15 mouse cellular contexts compared by ENCODE assay signal in genomic region chr14:122380896-122381845, GRCm38 (mm10).
A peak's percentile ranks its signal among the peaks of the same experiment; 100 is the strongest.
DNase-seq lines count a peak whose midpoint lies in the region; ATAC-seq lines count a peak whose summit lies in the region.
"Had no signal": no experiment of that assay in that cellular context is flagged by ENCODE, and none has a peak within 500 bp of the region (broad histone marks: within the 10 kb centered on the region; RNA-seq: fewer than 3 reads in every experiment).

No protein-coding gene starts in this region.

- WGBS in hindbrain, embryonic 13.5 days, result 61% methylated on average over 15 of the region's 15 CpGs
- WGBS in hindbrain, embryonic 11.5 days, result 69% methylated on average over 15 of the region's 15 CpGs
- WGBS in forebrain, embryonic 12.5 days, result 57% methylated on average over 15 of the region's 15 CpGs
- 56% methylated on average over 15 of the region's 15 CpGs for WGBS in midbrain, embryonic 16.5 days

- H3K36me3 ChIP-seq in hindbrain, embryonic 13.5 days, result no peaks in the 10 kb centered on the region
- H3K36me3 ChIP-seq in hindbrain, embryonic 11.5 days (ENCODE audit: control insufficient read depth, insufficient read depth, low read length), result no peaks in the 10 kb centered on the region
- no peaks in the 10 kb centered on the region for H3K36me3 ChIP-seq in forebrain, embryonic 12.5 days (replicated peaks)
- H3K36me3 ChIP-seq in midbrain, embryonic 16.5 days (ENCODE audit: control insufficient read depth, insufficient read depth, low read length), result no peaks in the 10 kb centered on the region
- H3K36me3 ChIP-seq: embryonic facial prominence, embryonic 12.5 days; liver, embryonic 13.5 days; neural tube, embryonic 13.5 days had no signal

- H3K9me3 ChIP-seq in hindbrain, embryonic 13.5 days, result no peaks in the 10 kb centered on the region
- no peaks in the 10 kb centered on the region for H3K9me3 ChIP-seq in hindbrain, embryonic 11.5 days (ENCODE audit: control insufficient read depth, low read length)
- H3K9me3 ChIP-seq in forebrain, embryonic 12.5 days, result no peaks in the 10 kb centered on the region
- H3K9me3 ChIP-seq in midbrain, embryonic 16.5 days (replicated peaks; ENCODE audit: control insufficient read depth, low read length, poor library complexity, severe bottlenecking), result no peaks in the 10 kb centered on the region
- H3K9me3 ChIP-seq: embryonic facial prominence, embryonic 12.5 days; liver, embryonic 13.5 days; neural tube, embryonic 13.5 days had no signal

- H3K27ac ChIP-seq in hindbrain, embryonic 13.5 days, result peak overlapping the region; percentile 55; the same call in 1 of the 2 replicates
- H3K27ac ChIP-seq in hindbrain, embryonic 11.5 days (ENCODE audit: low read depth, low read length), result no peak overlapping the region
- peak overlapping the region; percentile 59 for H3K27ac ChIP-seq in forebrain, embryonic 12.5 days
- peak overlapping the region; percentile 60 for H3K27ac ChIP-seq in midbrain, embryonic 16.5 days (ENCODE audit: low read length)
- H3K27ac ChIP-seq: embryonic facial prominence, embryonic 12.5 days; liver, embryonic 13.5 days; neural tube, embryonic 13.5 days had no signal

- H3K27me3 ChIP-seq in hindbrain, embryonic 13.5 days, result peaks cover 37% of the 10 kb centered on the region
- peaks cover 3% of the 10 kb centered on the region; the same call in 1 of the 2 replicates for H3K27me3 ChIP-seq in hindbrain, embryonic 11.5 days (ENCODE audit: control insufficient read depth, insufficient read depth, low read length)
- H3K27me3 ChIP-seq in forebrain, embryonic 12.5 days, result peaks cover 43% of the 10 kb centered on the region
- H3K27me3 ChIP-seq in midbrain, embryonic 16.5 days (ENCODE audit: control insufficient read depth, insufficient read depth, low read depth, low read length), result peaks cover 43% of the 10 kb centered on the region
- H3K27me3 ChIP-seq: liver, embryonic 13.5 days had no signal

- peaks cover 17% of the 10 kb centered on the region; the same call in 1 of the 2 replicates for H3K4me1 ChIP-seq in hindbrain, embryonic 13.5 days (replicated peaks)
- H3K4me1 ChIP-seq in hindbrain, embryonic 11.5 days (replicated peaks; ENCODE audit: control insufficient read depth, insufficient read depth, low read length), result peaks cover 4% of the 10 kb centered on the region; the same call in 1 of the 2 replicates
- H3K4me1 ChIP-seq in forebrain, embryonic 12.5 days, result peaks cover 45% of the 10 kb centered on the region
- H3K4me1 ChIP-seq in midbrain, embryonic 16.5 days (ENCODE audit: control insufficient read depth, insufficient read depth, low read length), result no peaks in the 10 kb centered on the region
- H3K4me1 ChIP-seq: embryonic facial prominence, embryonic 12.5 days; liver, embryonic 13.5 days had no signal

- no peak for DNase-seq in hindbrain, embryonic 11.5 days (ENCODE audit: low spot score)
- DNase-seq in cerebellum, adult 11-12 months, result peak; percentile 91
- no peak for DNase-seq in embryo, embryonic 11 days
- DNase-seq in heart, adult 9 months (ENCODE audit: low spot score in 2 of 2), result no peak
- DNase-seq: adrenal gland, postnatal 10 days; B cell, adult 2 months; gastrocnemius, postnatal 25 days; layer of hippocampus, adult 9-11 months; liver, embryonic 13.5 days; thymus, postnatal 4 days had no signal

- no peak overlapping the region for H3K4me3 ChIP-seq in hindbrain, embryonic 13.5 days
- no peak overlapping the region for H3K4me3 ChIP-seq in hindbrain, embryonic 11.5 days (ENCODE audit: low read depth, low read length)
- H3K4me3 ChIP-seq in forebrain, embryonic 12.5 days (replicated peaks), result no peak overlapping the region
- H3K4me3 ChIP-seq in midbrain, embryonic 16.5 days (ENCODE audit: low read depth, low read length), result no peak overlapping the region
- H3K4me3 ChIP-seq: embryonic facial prominence, embryonic 12.5 days; liver, embryonic 13.5 days; neural tube, embryonic 13.5 days had no signal

- no peak for ATAC-seq in hindbrain, embryonic 13.5 days (ENCODE audit: low FRiP score)
- ATAC-seq in hindbrain, embryonic 11.5 days (ENCODE audit: low FRiP score), result no peak
- no peak for ATAC-seq in forebrain, embryonic 12.5 days (ENCODE audit: low FRiP score)
- 0 out of 2 replicates have a peak, but pooled peaks have one; percentile 29 for ATAC-seq in midbrain, embryonic 16.5 days

- H3K4me2 ChIP-seq in hindbrain, embryonic 13.5 days, result no peak overlapping the region
- H3K4me2 ChIP-seq in hindbrain, embryonic 11.5 days (replicated peaks; ENCODE audit: low read depth, low read length), result no peak overlapping the region
- no peak overlapping the region for H3K4me2 ChIP-seq in forebrain, embryonic 12.5 days
- no peak overlapping the region for H3K4me2 ChIP-seq in midbrain, embryonic 16.5 days (ENCODE audit: low read length)
- H3K4me2 ChIP-seq: embryonic facial prominence, embryonic 12.5 days; liver, embryonic 13.5 days; neural tube, embryonic 13.5 days had no signal

- H3K9ac ChIP-seq in hindbrain, embryonic 13.5 days, result no peak overlapping the region
- no peak overlapping the region for H3K9ac ChIP-seq in hindbrain, embryonic 11.5 days (ENCODE audit: low read depth, low read length)
- no peak overlapping the region for H3K9ac ChIP-seq in forebrain, embryonic 12.5 days
- H3K9ac ChIP-seq in midbrain, embryonic 16.5 days (ENCODE audit: low read depth, low read length), result no peak overlapping the region
- H3K9ac ChIP-seq: embryonic facial prominence, embryonic 12.5 days; liver, embryonic 13.5 days; neural tube, embryonic 13.5 days had no signal
